ENCODE assay signal across 8 mouse cellular contexts in the genomic region with DNA sequence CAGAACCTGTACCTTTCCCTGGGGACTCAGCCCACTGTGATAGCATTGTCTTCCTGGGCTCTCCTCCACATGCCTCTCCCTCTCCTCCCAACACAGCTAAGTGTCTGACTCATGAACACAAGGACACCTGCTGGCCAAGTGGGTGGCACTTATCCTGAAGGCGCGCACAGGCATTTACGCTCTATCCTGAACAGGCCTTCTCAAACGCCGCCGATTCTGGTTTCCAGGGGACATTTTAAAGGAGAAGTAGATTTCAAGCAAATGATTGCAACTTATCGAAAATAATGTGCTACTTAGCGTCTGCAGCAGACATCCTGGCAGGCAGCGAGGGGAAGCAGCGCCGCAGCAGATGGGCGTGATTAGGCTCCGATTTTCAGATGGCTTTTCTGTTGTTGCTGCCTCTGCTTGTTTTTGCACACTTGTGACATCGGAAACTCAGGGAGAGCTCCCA.
DNase-seq lines count a peak whose midpoint lies in the region; ATAC-seq lines count a peak whose summit lies in the region.

No protein-coding gene starts in this region.

- peak; percentile 23 for ATAC-seq in common myeloid progenitor, adult 5-6 weeks (replicated peaks; ENCODE audit: low read depth, poor library complexity, severe bottlenecking)
- no peak for ATAC-seq in hindbrain, embryonic 14.5 days (ENCODE audit: low FRiP score)

- H3K27ac ChIP-seq in hindbrain, embryonic 14.5 days, result peak overlapping the region; percentile 56; the same call in 1 of the 2 replicates

- H3K9ac ChIP-seq in hindbrain, embryonic 14.5 days, result peak overlapping the region; percentile 14; the same call in 1 of the 2 replicates

- intact Hi-C loops in left cerebral cortex, postnatal 10 days (cut with DNase I), result no loop called here

- peaks cover 26% of the 10 kb centered on the region for H3K4me1 ChIP-seq in hindbrain, embryonic 14.5 days (replicated peaks; ENCODE audit: control insufficient read depth, insufficient read depth, low read length)

- DNase-seq in left cerebral cortex, adult 11 months (ENCODE audit: low spot score), result peak; percentile 58
- no peak for DNase-seq in left cerebral cortex, postnatal 10 days (ENCODE audit: extremely low spot score in 1 of 2, low spot score in 2 of 2)
- no peak for DNase-seq in hindbrain, embryonic 14.5 days (ENCODE audit: low spot score)
- peak; percentile 43 for DNase-seq in lung, postnatal 25 days (ENCODE audit: low spot score)
- no peak for DNase-seq in kidney, postnatal 36 days
- DNase-seq in T-cell, adult 2 months (ENCODE audit: low spot score), result no peak
- DNase-seq in urinary bladder, adult 2 months (ENCODE audit: low spot score), result no peak

- no peak overlapping the region for H3K4me3 ChIP-seq in hindbrain, embryonic 14.5 days (replicated peaks; ENCODE audit: low read length)

- H3K27me3 ChIP-seq in hindbrain, embryonic 14.5 days (ENCODE audit: control insufficient read depth, insufficient read depth, low read length), result no peaks in the 10 kb centered on the region

- WGBS in hindbrain, embryonic 14.5 days, result 39% methylated on average over 14 of the region's 14 CpGs

- H3K36me3 ChIP-seq in hindbrain, embryonic 14.5 days (replicated peaks; ENCODE audit: control insufficient read depth, insufficient read depth), result no peaks in the 10 kb centered on the region

- peak overlapping the region; percentile 40 for H3K4me2 ChIP-seq in hindbrain, embryonic 14.5 days (replicated peaks)

- H3K9me3 ChIP-seq in hindbrain, embryonic 14.5 days (ENCODE audit: control insufficient read depth, low read length), result no peaks in the 10 kb centered on the region

Comparison
In these comparisons a context has a peak if more than half of its experiments do, and no peak if none do; other contexts are left out.
1. DNase-seq: peak in left cerebral cortex, adult 11 months (single experiment) and lung, postnatal 25 days (single experiment); none in left cerebral cortex, postnatal 10 days (0 of 2), hindbrain, embryonic 14.5 days (single experiment), kidney, postnatal 36 days (0 of 2), T-cell, adult 2 months (single experiment) and urinary bladder, adult 2 months (single experiment).